Comparison of ENCODE assay signal across 8 mouse cellular contexts in the genomic region with DNA sequence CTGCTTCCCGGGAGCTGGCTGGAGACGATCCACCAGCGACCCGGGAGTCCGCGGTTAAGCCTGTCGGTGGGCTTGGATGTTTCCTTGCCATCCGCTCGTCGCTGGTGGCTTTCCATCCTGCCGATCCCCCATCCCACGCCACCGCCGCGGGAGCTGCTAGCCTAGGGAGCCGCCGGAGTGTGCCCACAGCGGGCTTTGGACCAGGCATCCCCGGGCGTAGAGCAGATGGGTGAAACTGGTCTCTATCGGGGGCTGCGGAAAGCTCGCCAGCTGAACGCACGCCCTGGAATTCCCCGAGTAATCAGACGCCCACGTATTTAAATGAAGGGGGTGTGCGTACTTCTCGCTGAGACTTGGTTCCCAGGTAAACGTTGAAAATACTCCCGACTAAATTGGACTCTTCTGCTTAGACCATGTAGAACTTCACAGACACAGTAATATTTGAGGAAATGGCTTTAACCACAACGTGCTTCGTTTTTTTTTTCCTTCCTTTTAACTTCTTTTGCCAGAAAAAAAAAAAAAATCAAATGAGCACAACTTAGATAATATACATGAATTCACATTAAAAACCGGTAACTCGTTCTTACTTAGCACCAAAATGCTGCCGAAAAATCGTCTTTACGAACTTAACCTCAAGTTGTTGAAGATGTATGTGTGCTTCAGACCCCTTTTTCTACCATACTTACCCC. TPM values are rescaled to one million over a fixed set of nuclear protein-coding genes. Genes with fewer than 3 reads are reported as not detected.
A peak's percentile ranks its signal among the peaks of the same experiment; 100 is the strongest.
DNase-seq lines count a peak whose midpoint lies in the region; ATAC-seq and TF ChIP-seq lines count a peak whose summit lies in the region.

No protein-coding gene starts in this region.

- H3K27ac ChIP-seq in embryonic facial prominence, embryonic 12.5 days: peak overlapping the region; percentile 95
- peak overlapping the region; percentile 91 for H3K27ac ChIP-seq in limb, embryonic 14.5 days (replicated peaks; ENCODE audit: low read depth, low read length)
- peak overlapping the region; percentile 89 for H3K27ac ChIP-seq in midbrain, embryonic 14.5 days (replicated peaks; ENCODE audit: low read depth, low read length)

- WGBS in embryonic facial prominence, embryonic 12.5 days: 5% methylated on average over 39 of the region's 39 CpGs
- WGBS in limb, embryonic 14.5 days: 2% methylated on average over 39 of the region's 39 CpGs
- 6% methylated on average over 39 of the region's 39 CpGs for WGBS in midbrain, embryonic 14.5 days

- H3K4me3 ChIP-seq in embryonic facial prominence, embryonic 12.5 days: peak overlapping the region; percentile 89
- H3K4me3 ChIP-seq in limb, embryonic 14.5 days (replicated peaks; ENCODE audit: low read length): peak overlapping the region; percentile 73
- peak overlapping the region; percentile 80 for H3K4me3 ChIP-seq in midbrain, embryonic 14.5 days (replicated peaks; ENCODE audit: low read depth, low read length)

- TF ChIP-seq POLR2A in limb, embryonic 14.5 days (IDR thresholded peaks at IDR 0.05; ENCODE audit: borderline replicate concordance, extremely low read depth, insufficient read depth, insufficient read length): no peak

- H3K9me3 ChIP-seq in embryonic facial prominence, embryonic 12.5 days: no peaks in the 10 kb centered on the region
- no peaks in the 10 kb centered on the region for H3K9me3 ChIP-seq in limb, embryonic 14.5 days (ENCODE audit: control insufficient read depth, low read length)
- H3K9me3 ChIP-seq in midbrain, embryonic 14.5 days (ENCODE audit: control insufficient read depth, low read length): no peaks in the 10 kb centered on the region

- H3K27me3 ChIP-seq in embryonic facial prominence, embryonic 12.5 days: no peaks in the 10 kb centered on the region
- H3K27me3 ChIP-seq in limb, embryonic 14.5 days (ENCODE audit: control insufficient read depth, insufficient read depth, low read length): no peaks in the 10 kb centered on the region
- no peaks in the 10 kb centered on the region for H3K27me3 ChIP-seq in midbrain, embryonic 14.5 days (ENCODE audit: control insufficient read depth, insufficient read depth, low read length)

- H3K9ac ChIP-seq in embryonic facial prominence, embryonic 12.5 days: peak overlapping the region; percentile 88
- peak overlapping the region; percentile 77 for H3K9ac ChIP-seq in limb, embryonic 14.5 days (ENCODE audit: low read depth, low read length, severe bottlenecking)
- peak overlapping the region; percentile 84 for H3K9ac ChIP-seq in midbrain, embryonic 14.5 days (replicated peaks; ENCODE audit: low read length)

- H3K36me3 ChIP-seq in embryonic facial prominence, embryonic 12.5 days: peaks cover 6% of the 10 kb centered on the region; the same call in 1 of the 2 replicates
- H3K36me3 ChIP-seq in limb, embryonic 14.5 days (ENCODE audit: control insufficient read depth, insufficient read depth, low read length): peaks cover 6% of the 10 kb centered on the region; the same call in 1 of the 2 replicates
- 0 out of 2 replicates have a peak, but pooled peaks cover 8% of the 10 kb centered on the region for H3K36me3 ChIP-seq in midbrain, embryonic 14.5 days (ENCODE audit: control insufficient read depth, insufficient read depth, low read length)

- H3K4me2 ChIP-seq in embryonic facial prominence, embryonic 12.5 days (replicated peaks): peak overlapping the region; percentile 56
- H3K4me2 ChIP-seq in limb, embryonic 14.5 days (replicated peaks; ENCODE audit: low read depth, low read length, severe bottlenecking): peak overlapping the region; percentile 48
- peak overlapping the region; percentile 78 for H3K4me2 ChIP-seq in midbrain, embryonic 14.5 days (ENCODE audit: low read length)

- peaks cover 19% of the 10 kb centered on the region for H3K4me1 ChIP-seq in embryonic facial prominence, embryonic 12.5 days
- peaks cover 12% of the 10 kb centered on the region for H3K4me1 ChIP-seq in limb, embryonic 14.5 days (ENCODE audit: control insufficient read depth, insufficient read depth, low read length)
- peaks cover 16% of the 10 kb centered on the region for H3K4me1 ChIP-seq in midbrain, embryonic 14.5 days (ENCODE audit: control insufficient read depth, insufficient read depth, low read length)

- 0 out of 2 replicates have a peak, but pooled peaks have one; percentile 1 for ATAC-seq in embryonic facial prominence, embryonic 12.5 days (ENCODE audit: insufficient number of reproducible peaks, insufficient read depth, low FRiP score, low TSS enrichment)
- no peak for ATAC-seq in limb, embryonic 14.5 days (ENCODE audit: low FRiP score, low read depth)
- peak; percentile 7; the same call in 1 of the 2 replicates for ATAC-seq in midbrain, embryonic 14.5 days (ENCODE audit: low FRiP score, low TSS enrichment)

- peak; percentile 57 for DNase-seq in 416B (ENCODE audit: low read depth)
- peak; percentile 66 for DNase-seq in adrenal gland, adult 2 months
- peak; percentile 67 to 68 for DNase-seq in heart, adult 18-20 months
- DNase-seq in kidney, adult 8-10 months: peak; percentile 39 to 47
- DNase-seq in limb, embryonic 14.5 days (ENCODE audit: low spot score): peak; percentile 60
- peak; percentile 62 for DNase-seq in midbrain, embryonic 14.5 days
- peak; percentile 52 to 84 for DNase-seq in spleen, postnatal 4 days (ENCODE audit: low spot score in 2 of 2)

RNA-seq across cellular contexts. Expression of a gene that starts 2.2 kb away (rescaled TPM):
- 10 to 100 TPM; 20.7 to 23.9 TPM for total RNA-seq in adrenal gland, adult 2 months (2021)
- polyA plus RNA-seq in adrenal gland, adult 2 months (2012; rRNA removed): 3.6 and 4.1 TPM in 2 replicates
- 44.9 and 52.7 TPM in 2 replicates for polyA plus RNA-seq in embryonic facial prominence, embryonic 12.5 days (2016; fragmentation: Nextera tagmentation; extraction: Ambion mirVana)
- 10 to 100 TPM; 16.1 to 16.5 TPM for total RNA-seq in heart, adult 18-20 months (2021)
- 25.5 and 26.0 TPM in 2 replicates for polyA plus RNA-seq in limb, embryonic 14.5 days (2012; rRNA removed)
- 52.1 and 52.9 TPM in 2 replicates for polyA plus RNA-seq in limb, embryonic 14.5 days (2014; fragmentation: Nextera tagmentation; extraction: Ambion mirVana)
- polyA plus RNA-seq in midbrain, embryonic 14.5 days (2014; fragmentation: Nextera tagmentation; extraction: Ambion mirVana): 34.3 and 42.3 TPM in 2 replicates

RNA-seq across cellular contexts. Expression of a gene that starts 13.0 kb away (rescaled TPM):
- total RNA-seq in adrenal gland, adult 2 months (2021): 10 to 100 TPM; 22.0 to 23.1 TPM
- polyA plus RNA-seq in adrenal gland, adult 2 months (2012; rRNA removed): 8.7 and 9.2 TPM in 2 replicates
- 50.4 and 54.2 TPM in 2 replicates for polyA plus RNA-seq in embryonic facial prominence, embryonic 12.5 days (2016; fragmentation: Nextera tagmentation; extraction: Ambion mirVana)
- total RNA-seq in heart, adult 18-20 months (2021): 10 to 100 TPM; 18.0 to 20.6 TPM
- 25.9 and 31.2 TPM in 2 replicates for polyA plus RNA-seq in limb, embryonic 14.5 days (2012; rRNA removed)
- 45.6 and 47.8 TPM in 2 replicates for polyA plus RNA-seq in limb, embryonic 14.5 days (2014; fragmentation: Nextera tagmentation; extraction: Ambion mirVana)
- polyA plus RNA-seq in midbrain, embryonic 14.5 days (2014; fragmentation: Nextera tagmentation; extraction: Ambion mirVana): 76.6 and 85.3 TPM in 2 replicates
